Mouse (Mus musculus) cerebellum, adult 2 months (tissue): Measurements from ENCODE around the gene H2-Ab1.

Experiments
- CTCF ChIP-seq: fragments of 200-500 bp; IDR thresholded peaks from 2 replicates; pipeline ENCODE4 v1.5.1; 2011; ENCODE audit warnings: low read depth, mild to moderate bottlenecking, control low read depth, low read length, moderate library complexity, borderline replicate concordance; ENCODE audit not compliant: insufficient read depth
- POLR2A ChIP-seq: fragments of 200-500 bp; IDR thresholded peaks from 2 replicates; pipeline ENCODE4 v1.6.1; 2011; ENCODE audit warnings: low read length, control low read depth, borderline replicate concordance; ENCODE audit not compliant: insufficient read depth

DNA sequence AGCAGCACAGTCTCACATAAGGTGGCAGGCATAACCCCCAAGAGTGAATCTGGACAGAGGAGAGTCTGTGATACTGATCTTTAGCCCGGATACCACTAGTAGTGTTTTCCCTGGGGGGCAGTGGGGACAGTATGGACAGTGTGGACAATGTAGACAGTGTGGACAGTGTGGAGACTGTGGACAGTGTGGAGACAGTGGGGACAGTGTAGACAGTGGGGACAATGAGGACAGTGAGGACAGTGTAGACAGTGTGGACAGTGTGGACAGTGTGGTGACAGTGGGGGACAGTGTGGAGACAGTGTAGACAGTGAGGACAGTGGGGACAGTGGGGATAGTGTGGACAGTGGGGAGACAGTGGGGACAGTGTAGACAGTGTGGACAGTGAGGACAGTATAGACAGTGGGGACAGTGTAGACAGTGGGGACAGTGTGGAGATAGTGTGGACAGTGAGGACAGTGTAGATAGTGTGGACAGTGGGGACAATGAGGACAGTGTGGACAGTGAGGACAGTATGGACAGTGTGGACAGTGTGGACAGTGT, 23.1 kb downstream of the H2-Ab1 start:
- TF ChIP-seq POLR2A = no peak
- no peak for TF ChIP-seq CTCF
